Mouse (Mus musculus) liver, adult 2 months (tissue): ENCODE data around the gene Grin3b. TPM values are rescaled to one million over a fixed set of nuclear protein-coding genes. Genes with fewer than 3 reads are reported as not detected.

ENCODE experiments used
- DNase-seq: peaks from one replicate; pipeline ENCODE4 v3.0.0-alpha.2; 2011; ENCODE audit warnings: low read depth, low spot score; ENCODE audit errors: extremely low read depth
- H3K27ac ChIP-seq: fragments of 200-500 bp; replicated peaks from 2 replicates; pipeline ENCODE4 v1.5.1; 2012; ENCODE audit warnings: low read depth, mild to moderate bottlenecking, control low read depth, inconsistent platforms, low read length; ENCODE audit not compliant: insufficient read depth
- H3K27me3 ChIP-seq: fragments of 200-500 bp; 2 replicates; pipeline ENCODE4 v1.6.1; 2012; ENCODE audit warnings: mild to moderate bottlenecking, moderate library complexity, low read length, inconsistent platforms; ENCODE audit not compliant: control insufficient read depth, insufficient read depth
- H3K36me3 ChIP-seq: fragments of 200-500 bp; 2 replicates; pipeline ENCODE4 v1.6.1; 2012; ENCODE audit warnings: low read length, inconsistent platforms; ENCODE audit not compliant: control insufficient read depth, insufficient read depth
- H3K4me1 ChIP-seq: fragments of 200-500 bp; 2 replicates; pipeline ENCODE4 v1.6.1; 2011; ENCODE audit warnings: low read length; ENCODE audit not compliant: control insufficient read depth, insufficient read depth
- H3K4me3 ChIP-seq: fragments of 200-500 bp; 2 replicates; pipeline ENCODE4 v1.5.1; 2011; ENCODE audit warnings: low read depth, mild to moderate bottlenecking, control low read depth, low read length, moderate library complexity; ENCODE audit not compliant: insufficient read depth
- H3K79me2 ChIP-seq: fragments of 200-500 bp; 2 replicates; pipeline ENCODE4 v1.6.1; 2012; ENCODE audit warnings: inconsistent platforms, mild to moderate bottlenecking, low read length, moderate library complexity; ENCODE audit not compliant: control insufficient read depth, insufficient read depth
- H3K9ac ChIP-seq: fragments of 200-500 bp; 2 replicates; pipeline ENCODE4 v1.6.1; 2012; ENCODE audit warnings: low read depth, mild to moderate bottlenecking, control low read depth, inconsistent platforms, low read length
- CTCF ChIP-seq: fragments of 200-500 bp; IDR thresholded peaks from 2 replicates; pipeline ENCODE4 v1.5.1; 2011; ENCODE audit warnings: low read depth, low read length, control low read depth
- POLR2A ChIP-seq: fragments of 200-500 bp; IDR thresholded peaks from 2 replicates; pipeline ENCODE4 v1.6.1; 2011; ENCODE audit warnings: low read length, control low read depth; ENCODE audit not compliant: insufficient read depth; ENCODE audit errors: extremely low read depth
- WGBS: fragments of 180-500 bp; shearing (Covaris S2); methylation state at CpG from one replicate; pipeline ENCODE4 v1.1.7; 2018; 5-methylcytosine and 5-hydroxymethylcytosine counted together
- polyA plus RNA-seq: library from polyadenylated mRNA; depleted of rRNA; stranded (reverse); fragments of >200 nt; gene quantifications from 2 replicates; pipeline ENCODE4 v1.2.3, GENCODE M21; 2012; rRNA removed
- total RNA-seq: library from RNA; depleted of rRNA; stranded (reverse); fragments of >200 nt; gene quantifications from 2 replicates; pipeline ENCODE4 v1.2.3, GENCODE M21; 2014; rRNA removed

Grin3b gene
- total RNA-seq, result 0.18 TPM in 1 of 2 replicates, not detected in the other
- polyA plus RNA-seq, result 0.45 TPM in 2 replicates

GRCm38 (mm10) chr10:79970415-79971182 lies at the start of gene Grin3b:
Grin3b (plus strand) TSS chr10:79970715.
- H3K79me2 ChIP-seq, result no peaks in the 10 kb centered on the region
- no peak within 1 kb of the TSS for H3K27ac ChIP-seq
- peaks cover under 1% of the 10 kb centered on the region; the same call in 1 of the 2 replicates for H3K36me3 ChIP-seq
- H3K4me1 ChIP-seq, result peaks cover 36% of the 10 kb centered on the region
- peak within 1 kb of the TSS; percentile 32 for H3K9ac ChIP-seq
- WGBS, result 8% methylated on average over 47 of the region's 47 CpGs
- H3K4me3 ChIP-seq, result peak within 1 kb of the TSS; percentile 27; the same call in 1 of the 2 replicates
- TF ChIP-seq CTCF, result no peak
- TF ChIP-seq POLR2A, result no peak
- H3K27me3 ChIP-seq, result no peaks in the 10 kb centered on the region
- no peak for DNase-seq

DNA sequence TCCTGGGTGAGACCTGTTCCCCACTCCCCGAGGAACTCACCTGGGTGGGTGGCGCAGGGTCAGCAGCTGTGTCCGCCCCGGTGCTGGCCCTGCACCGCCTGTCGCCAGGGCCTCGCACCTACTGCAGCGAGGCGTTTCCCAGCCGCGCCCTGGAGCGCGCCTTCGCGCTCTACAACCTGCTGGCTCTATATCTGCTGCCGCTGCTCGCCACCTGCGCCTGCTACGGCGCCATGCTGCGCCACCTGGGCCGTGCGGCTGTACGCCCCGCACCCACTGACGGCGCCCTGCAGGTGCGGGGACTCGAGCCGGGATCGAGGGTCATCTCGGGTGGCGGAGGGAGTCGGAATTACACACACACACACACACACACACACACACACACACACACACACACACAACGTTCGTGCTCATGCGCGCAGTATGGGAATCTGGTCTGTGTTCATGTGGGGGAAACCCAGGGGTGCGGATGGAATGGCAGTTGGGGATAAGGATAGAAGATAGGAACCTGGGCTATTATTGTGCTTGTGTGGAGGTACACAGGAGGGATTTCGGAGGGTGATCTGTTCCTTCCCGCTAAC lies 49.5 kb upstream of the Grin3b start, which contains the start of gene R3hdm4:
TSS of gene R3hdm4 (minus strand) at position 251 of the 578 bp plus-strand sequence.
- Histone ChIP-seq H3K4me3 (no peak within 1 kb of the TSS), H3K79me2 (peaks cover 6% of the 10 kb centered on the region; the same call in 1 of the 2 replicates), H3K27me3 (peaks cover 12% of the 10 kb centered on the region), H3K9ac (no peak within 1 kb of the TSS), H3K36me3 (no peaks in the 10 kb centered on the region), H3K27ac (no peak within 1 kb of the TSS), H3K4me1 (peaks cover 1% of the 10 kb centered on the region)
- WGBS, result 12% methylated on average over 41 of the region's 41 CpGs
- DNase-seq, result no peak
- TF ChIP-seq POLR2A (no peak), CTCF (no peak)

- Histone ChIP-seq H3K79me2 (peaks cover under 1% of the 10 kb centered on the region; the same call in 1 of the 2 replicates), H3K4me1 (peaks cover 5% of the 10 kb centered on the region), H3K27ac (no peak overlapping the region), H3K27me3 (peaks cover 12% of the 10 kb centered on the region), H3K9ac (no peak overlapping the region), H3K36me3 (no peaks in the 10 kb centered on the region), H3K4me3 (no peak overlapping the region)
- TF ChIP-seq POLR2A (no peak), CTCF (no peak)
- DNase-seq, result no peak
- WGBS, result 23% methylated on average over 34 of the region's 34 CpGs
Measured at GRCm38 (mm10) chr10:79921572-79921971, 48.9 kb upstream of the Grin3b start.

DNA sequence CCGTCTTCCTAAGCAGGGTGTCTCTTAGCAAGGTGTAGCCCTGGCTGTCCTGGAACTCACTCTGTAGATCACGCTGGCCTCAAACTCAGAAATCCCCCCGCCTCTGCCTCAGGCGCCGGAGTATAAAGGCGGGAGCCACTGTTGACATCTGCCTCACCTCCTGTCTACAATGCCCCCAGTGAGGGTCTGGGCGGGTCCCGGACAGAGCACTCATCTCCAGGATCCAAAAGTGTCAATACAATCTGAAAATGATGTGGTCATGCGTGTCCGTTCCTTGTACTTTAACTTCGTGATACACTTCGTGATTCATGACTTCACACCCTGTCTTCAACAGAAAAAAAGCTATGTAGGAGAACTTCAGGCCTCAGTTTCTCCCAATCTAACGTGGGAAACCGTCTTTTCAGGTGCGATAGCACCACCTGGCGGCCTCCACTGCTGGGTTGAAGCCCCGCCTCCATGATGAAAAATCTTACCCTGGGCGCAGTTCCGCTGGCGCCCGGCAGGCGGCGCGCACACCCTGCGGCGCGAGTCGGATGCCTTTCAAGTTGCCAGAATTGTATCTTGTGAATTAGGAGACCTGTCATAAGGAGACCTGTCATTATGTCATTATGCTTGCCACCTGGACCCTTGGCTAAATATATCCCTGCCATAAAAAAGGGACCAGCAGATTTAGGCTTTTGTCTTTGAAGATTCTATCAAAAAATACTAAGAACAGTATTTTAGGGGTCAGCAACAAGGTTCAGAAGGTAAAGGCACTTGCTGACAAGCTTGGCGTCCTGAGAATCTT lies 45.3 kb upstream of the Grin3b start:
- Histone ChIP-seq H3K9ac (no peak overlapping the region), H3K4me3 (no peak overlapping the region), H3K36me3 (no peaks in the 10 kb centered on the region), H3K4me1 (peaks cover 8% of the 10 kb centered on the region), H3K27me3 (peaks cover 10% of the 10 kb centered on the region), H3K27ac (no peak overlapping the region), H3K79me2 (no peaks in the 10 kb centered on the region)
- WGBS, result 13% methylated on average over 29 of the region's 29 CpGs
- DNase-seq, result peak; percentile 54
- peak; percentile 100 for TF ChIP-seq CTCF
- TF ChIP-seq POLR2A, result no peak

- DNase-seq, result no peak
- WGBS, result 31% methylated on average over 14 of the region's 15 CpGs
- Histone ChIP-seq H3K27me3 (peaks cover 3% of the 10 kb centered on the region), H3K79me2 (no peaks in the 10 kb centered on the region), H3K9ac (peak overlapping the region; percentile 75), H3K36me3 (no peaks in the 10 kb centered on the region), H3K27ac (no peak overlapping the region), H3K4me1 (peaks cover 8% of the 10 kb centered on the region), H3K4me3 (peak overlapping the region; percentile 88)
- TF ChIP-seq POLR2A, result no peak
- no peak for TF ChIP-seq CTCF
Measured at GRCm38 (mm10) chr10:79925785-79926490, 44.6 kb upstream of the Grin3b start.
